ENCODE assay signal across 25 mouse cellular contexts in genomic region chr11:106187326-106187725, GRCm38 (mm10). TPM values are rescaled to one million over a fixed set of nuclear protein-coding genes. Genes with fewer than 3 reads are reported as not detected.
"Had no signal": no experiment of that assay in that cellular context is flagged by ENCODE, and none has a peak within 500 bp of the region (broad histone marks: within the 10 kb centered on the region; RNA-seq: fewer than 3 reads in every experiment).

No protein-coding gene starts in this region.

- H3K9me3 ChIP-seq: liver, embryonic 15.5 days; lung, embryonic 15.5 days; midbrain, embryonic 10.5 days; midbrain, embryonic 12.5 days; neural tube, embryonic 13.5 days; neural tube, embryonic 15.5 days; stomach, embryonic 15.5 days had no signal

- H3K36me3 ChIP-seq: stomach, embryonic 15.5 days had no signal

- H3K4me2 ChIP-seq: liver, embryonic 15.5 days; lung, embryonic 15.5 days; midbrain, embryonic 12.5 days; neural tube, embryonic 13.5 days; neural tube, embryonic 15.5 days; stomach, embryonic 15.5 days had no signal

- H3K9ac ChIP-seq: liver, embryonic 15.5 days; liver, postnatal 0 days; lung, embryonic 15.5 days; midbrain, embryonic 12.5 days; neural tube, embryonic 13.5 days; neural tube, embryonic 15.5 days; stomach, embryonic 15.5 days had no signal

- DNase-seq: liver, postnatal 0 days; lung, adult 2 months; lung, postnatal 10 days; midbrain, embryonic 14.5 days; retina, postnatal 1 day; right cerebral cortex, adult 18-20 months; right cerebral cortex, postnatal 25 days; right cerebral cortex, postnatal 4 days; spleen, adult 18-20 months; thymus, postnatal 14 days; thymus, postnatal 36 days had no signal

- ATAC-seq: liver, postnatal 0 days; midbrain, embryonic 16.5 days had no signal

- H3K27ac ChIP-seq: liver, embryonic 15.5 days; lung, embryonic 15.5 days; macrophage; midbrain, embryonic 10.5 days; midbrain, embryonic 12.5 days; neural tube, embryonic 13.5 days; neural tube, embryonic 15.5 days; stomach, embryonic 15.5 days; stomach, postnatal 0 days had no signal

- H3K4me3 ChIP-seq: liver, embryonic 15.5 days; lung, embryonic 15.5 days; midbrain, embryonic 10.5 days; midbrain, embryonic 12.5 days; myocyte; neural tube, embryonic 13.5 days; neural tube, embryonic 15.5 days; stomach, embryonic 15.5 days had no signal

- H3K27me3 ChIP-seq: liver, embryonic 15.5 days; lung, embryonic 15.5 days; midbrain, embryonic 12.5 days; neural tube, embryonic 13.5 days; neural tube, embryonic 15.5 days; stomach, embryonic 15.5 days had no signal

RNA-seq across cellular contexts. Expression of gene Gm10840, which starts 26.7 kb away (rescaled TPM):
- total RNA-seq: megakaryocyte-erythroid progenitor cell, adult 5-6 weeks had no signal
- polyA plus RNA-seq: liver, embryonic 15.5 days; liver, postnatal 0 days; lung, adult 2 months; lung, embryonic 15.5 days; macrophage; midbrain, embryonic 10.5 days; midbrain, embryonic 14.5 days; midbrain, embryonic 16.5 days; myocyte; neural tube, embryonic 11.5 days; neural tube, embryonic 13.5 days; neural tube, embryonic 15.5 days; small intestine, adult 2 months; stomach, embryonic 15.5 days; stomach, postnatal 0 days had no signal
